Mouse (Mus musculus): ENCODE measurements around the gene Fto.
A peak's percentile ranks its signal among the peaks of the same experiment; 100 is the strongest.

Gene Fto

GRCm38 (mm10) chr8:91312835-91313832 is at the start of gene Fto, which contains the start of gene Rpgrip1l:
Gene Fto (plus strand): TSS chr8:91313525.
Gene Rpgrip1l (minus strand): TSS chr8:91313262.
- peak; percentile 99 for DNase-seq (ENCODE audit: low read depth)

- no peak for DNase-seq (ENCODE audit: low read depth)
Measured at GRCm38 (mm10) chr8:91263939-91264338, 49.4 kb upstream of the Fto start.

- no peak for DNase-seq (ENCODE audit: low read depth)
Measured at GRCm38 (mm10) chr8:91264564-91264963, 48.8 kb upstream of the Fto start.

- no peak for DNase-seq (ENCODE audit: low read depth)
Measured at GRCm38 (mm10) chr8:91269374-91269958, 43.9 kb upstream of the Fto start.

GRCm38 (mm10) chr8:91273493-91273892 is 39.8 kb upstream of the Fto start:
- no peak for DNase-seq (ENCODE audit: low read depth)

GRCm38 (mm10) chr8:91276337-91276736 is 37.0 kb upstream of the Fto start:
- DNase-seq (ENCODE audit: low read depth) = no peak

- DNase-seq (ENCODE audit: low read depth) = no peak
Measured at GRCm38 (mm10) chr8:91278060-91278459, 35.3 kb upstream of the Fto start.

GRCm38 (mm10) chr8:91280467-91281212 is 32.7 kb upstream of the Fto start:
- no peak for DNase-seq (ENCODE audit: low read depth)

GRCm38 (mm10) chr8:91281545-91281944 is 31.8 kb upstream of the Fto start:
- DNase-seq (ENCODE audit: low read depth) = no peak

GRCm38 (mm10) chr8:91282655-91283054 is 30.7 kb upstream of the Fto start:
- DNase-seq (ENCODE audit: low read depth) = no peak

- no peak for DNase-seq (ENCODE audit: low read depth)
Measured at GRCm38 (mm10) chr8:91283815-91284214, 29.5 kb upstream of the Fto start.

GRCm38 (mm10) chr8:91286237-91286636 is 27.1 kb upstream of the Fto start:
- DNase-seq (ENCODE audit: low read depth) = no peak

GRCm38 (mm10) chr8:91290576-91290975 is 22.7 kb upstream of the Fto start:
- no peak for DNase-seq (ENCODE audit: low read depth)

- no peak for DNase-seq (ENCODE audit: low read depth)
Measured at GRCm38 (mm10) chr8:91295786-91296185, 17.5 kb upstream of the Fto start.

GRCm38 (mm10) chr8:91298672-91299071 is 14.7 kb upstream of the Fto start:
- no peak for DNase-seq (ENCODE audit: low read depth)

GRCm38 (mm10) chr8:91304481-91305386 is 8.6 kb upstream of the Fto start:
- DNase-seq (ENCODE audit: low read depth) = no peak

GRCm38 (mm10) chr8:91312342-91312741 is 983 bp upstream of the Fto start:
- no peak for DNase-seq (ENCODE audit: low read depth)

- DNase-seq (ENCODE audit: low read depth) = no peak
Measured at GRCm38 (mm10) chr8:91317567-91318227, 4.4 kb downstream of the Fto start.

- DNase-seq (ENCODE audit: low read depth) = no peak
Measured at GRCm38 (mm10) chr8:91318938-91319729, 5.8 kb downstream of the Fto start.

- no peak for DNase-seq (ENCODE audit: low read depth)
Measured at GRCm38 (mm10) chr8:91323511-91323910, 10.2 kb downstream of the Fto start.

All from naive thymus-derived CD4-positive, alpha-beta T cell, adult 2 months (primary cell).